Mouse (Mus musculus): ENCODE measurements at regions not wholly inside any gene's neighbourhood (a gene's known extent, or its start where the extent isn't known, plus 50 kb on each side); places are given as distances from the start of the nearest gene placed in this dataset.
A peak's percentile ranks its signal among the peaks of the same experiment; 100 is the strongest.

DNA sequence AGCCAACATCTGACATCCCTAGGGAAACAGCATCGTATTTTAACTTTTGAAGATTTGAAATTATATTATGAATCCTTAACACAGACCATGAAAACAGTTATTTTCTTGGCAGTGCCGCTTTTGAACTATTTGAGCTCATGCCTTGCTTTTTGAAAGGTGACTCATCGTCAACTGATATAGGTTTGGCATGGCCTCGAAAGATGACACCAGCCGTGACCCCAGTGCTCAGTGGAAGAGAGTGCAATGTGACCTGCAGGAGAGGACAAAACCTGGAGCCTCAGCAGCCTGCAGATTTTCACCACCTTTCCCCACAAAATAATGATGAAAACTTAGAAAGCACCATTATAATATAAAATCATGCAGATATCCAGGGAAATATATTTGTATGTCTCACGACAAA lies 312.8 kb downstream of the Ttll7 start:
- H3K27ac ChIP-seq = no peak overlapping the region
- no peak for DNase-seq (ENCODE audit: low spot score in 2 of 2)
- no peak overlapping the region for H3K4me3 ChIP-seq
- no peak for TF ChIP-seq CTCF (conservative IDR thresholded peaks at IDR 0.05)

DNA sequence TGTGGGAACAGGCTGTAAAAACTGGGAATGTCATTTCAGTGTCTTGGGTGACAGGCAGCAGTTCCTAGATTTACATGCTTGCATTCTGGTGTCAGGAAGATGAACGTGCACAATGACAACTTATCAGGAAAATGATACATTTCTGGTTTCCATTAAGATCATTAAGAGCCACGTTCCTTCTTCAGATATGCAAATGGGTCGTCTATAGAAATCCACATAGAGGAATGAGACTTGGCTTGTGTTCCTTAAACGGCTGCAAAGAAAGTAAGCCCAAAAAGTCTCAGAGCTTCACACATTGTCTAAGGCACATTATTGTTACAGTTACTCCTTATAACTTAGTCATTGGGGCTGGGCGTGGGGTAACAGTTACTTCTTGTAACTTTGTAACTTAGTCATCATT lies 314.4 kb downstream of the Ttll7 start:
- no peak for DNase-seq (ENCODE audit: low spot score in 2 of 2)
- no peak for TF ChIP-seq CTCF (conservative IDR thresholded peaks at IDR 0.05)
- H3K27ac ChIP-seq = no peak overlapping the region
- H3K4me3 ChIP-seq = no peak overlapping the region

DNA sequence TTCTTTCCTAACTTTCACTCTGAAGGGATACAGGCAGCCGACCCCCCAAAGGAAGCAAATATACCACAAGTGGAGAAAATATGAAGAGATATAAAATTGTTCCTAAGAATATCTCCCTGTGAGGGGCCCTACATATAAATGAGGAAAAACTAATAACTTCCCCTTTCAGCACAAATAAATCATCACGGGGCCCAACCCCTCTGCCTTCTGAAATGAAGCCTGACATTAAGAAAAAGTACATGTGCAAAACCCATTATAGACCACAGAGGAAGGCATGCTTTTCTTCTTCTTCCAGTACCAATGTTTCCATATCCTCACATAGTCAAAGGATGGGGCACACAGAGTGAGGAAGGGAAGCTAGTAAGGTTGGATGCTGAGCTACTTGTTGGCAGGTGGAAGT lies 317.0 kb downstream of the Ttll7 start:
- DNase-seq (ENCODE audit: low spot score in 2 of 2) = no peak
- no peak overlapping the region for H3K4me3 ChIP-seq
- no peak overlapping the region for H3K27ac ChIP-seq
- no peak for TF ChIP-seq CTCF (conservative IDR thresholded peaks at IDR 0.05)

DNA sequence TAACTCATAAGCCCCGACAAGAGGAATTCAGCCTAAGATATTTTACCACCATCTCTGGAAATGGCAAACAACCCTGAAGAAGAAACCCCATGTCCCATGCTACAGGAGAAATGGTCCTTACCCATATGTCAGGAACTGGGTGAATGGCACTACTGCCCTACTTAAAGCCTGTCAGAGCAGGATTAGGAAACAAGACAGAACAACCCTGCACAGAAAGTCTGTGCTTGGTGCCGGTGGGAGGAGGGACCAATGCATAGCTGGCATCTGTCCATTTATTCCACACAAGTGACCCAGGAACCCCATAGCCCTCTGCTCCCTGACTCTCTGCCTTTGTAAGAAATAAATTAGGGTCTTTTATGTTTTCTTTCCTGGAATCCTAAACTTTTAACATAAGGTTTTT lies 317.9 kb downstream of the Ttll7 start:
- H3K27ac ChIP-seq = no peak overlapping the region
- DNase-seq (ENCODE audit: low spot score in 2 of 2) = no peak
- TF ChIP-seq CTCF (conservative IDR thresholded peaks at IDR 0.05) = no peak
- H3K4me3 ChIP-seq = no peak overlapping the region

DNA sequence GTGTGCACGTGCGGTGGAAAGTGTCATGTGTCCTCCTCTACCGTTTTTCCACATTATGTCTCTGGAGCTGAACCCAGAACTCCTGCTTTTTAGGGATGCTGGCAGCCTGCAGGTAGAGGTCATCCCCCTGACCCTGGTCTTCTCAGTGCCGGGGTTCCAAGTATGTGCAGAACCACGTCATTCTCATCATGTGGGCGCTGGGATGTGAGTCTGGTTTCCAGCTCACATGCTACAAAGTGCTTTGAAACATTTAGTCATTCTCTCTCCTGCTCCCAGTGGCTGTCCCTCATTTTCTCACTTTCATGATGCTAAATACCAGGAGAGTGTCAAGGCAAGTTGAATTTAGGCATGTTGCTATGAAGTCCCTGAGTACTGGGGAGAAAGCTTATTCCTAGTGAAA lies 326.6 kb downstream of the Ttll7 start:
- DNase-seq (ENCODE audit: low spot score in 2 of 2) = no peak
- no peak overlapping the region for H3K4me3 ChIP-seq
- TF ChIP-seq CTCF (conservative IDR thresholded peaks at IDR 0.05) = no peak
- H3K27ac ChIP-seq = no peak overlapping the region

DNA sequence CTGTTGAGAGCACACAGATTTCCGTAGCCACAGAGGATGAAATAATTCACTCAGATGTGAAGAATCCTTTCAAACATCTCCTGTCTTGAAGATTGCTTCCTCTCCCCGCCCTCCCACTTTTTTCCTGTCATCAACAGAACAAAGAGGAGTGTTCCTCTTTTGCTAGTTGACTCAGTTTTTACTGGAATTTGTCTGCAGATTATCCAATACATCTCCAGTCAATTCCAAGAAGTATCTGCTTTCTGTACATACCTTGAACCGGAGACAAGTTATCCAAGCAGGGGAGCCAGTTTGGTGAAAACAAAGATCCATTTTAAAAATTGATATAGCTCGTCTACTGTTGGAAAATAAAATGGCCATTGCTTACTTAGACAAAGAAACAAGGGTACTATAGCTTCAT lies 328.5 kb downstream of the Ttll7 start:
- Histone ChIP-seq H3K4me3 (no peak overlapping the region), H3K27ac (no peak overlapping the region)
- no peak for TF ChIP-seq CTCF (conservative IDR thresholded peaks at IDR 0.05)
- DNase-seq (ENCODE audit: low spot score in 2 of 2) = no peak

DNA sequence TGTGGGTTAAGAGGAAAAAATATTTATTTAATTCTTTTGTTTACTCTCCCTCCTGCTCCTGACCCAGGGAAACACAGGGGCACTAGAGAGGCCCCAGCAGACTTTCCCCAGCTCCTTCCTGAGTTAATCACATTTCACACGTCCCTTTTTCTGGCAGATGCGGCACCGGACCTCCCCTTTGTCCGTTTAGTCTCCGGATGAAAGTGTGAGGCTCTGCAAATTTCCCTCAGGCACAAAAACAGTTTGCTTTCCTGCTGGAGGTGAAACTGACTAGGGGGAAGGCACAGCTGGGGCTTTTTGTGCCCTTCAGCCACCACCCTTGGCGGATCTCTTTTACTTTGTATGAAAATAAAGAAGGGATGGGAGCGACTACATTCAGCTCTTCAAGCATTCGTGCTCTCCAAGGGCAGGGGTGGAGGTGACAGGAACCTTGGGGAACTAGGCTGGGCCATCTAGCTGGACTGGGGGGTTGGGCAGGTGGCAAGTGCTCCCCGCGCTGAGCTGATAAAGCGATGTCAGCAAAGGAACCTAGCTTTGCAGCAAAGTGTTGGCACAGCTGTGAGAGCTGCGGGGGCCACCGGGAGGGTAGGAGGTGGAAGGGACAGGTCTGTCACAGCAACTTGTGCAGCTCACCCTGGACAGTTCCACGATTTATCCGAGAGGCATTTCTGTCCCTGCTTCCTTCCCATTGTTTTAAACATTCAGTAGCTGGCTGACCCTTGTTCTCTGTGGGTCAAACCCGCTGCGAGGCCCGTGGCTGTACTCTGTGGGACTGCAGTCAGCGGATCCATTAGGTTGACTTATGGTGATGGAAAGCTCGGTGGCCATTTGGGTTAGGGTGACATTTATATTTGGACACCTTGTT lies 329.6 kb downstream of the Ttll7 start:
- DNase-seq (ENCODE audit: low spot score in 2 of 2) = no peak
- H3K4me3 ChIP-seq = no peak overlapping the region
- no peak for TF ChIP-seq CTCF (conservative IDR thresholded peaks at IDR 0.05)
- no peak overlapping the region for H3K27ac ChIP-seq

DNA sequence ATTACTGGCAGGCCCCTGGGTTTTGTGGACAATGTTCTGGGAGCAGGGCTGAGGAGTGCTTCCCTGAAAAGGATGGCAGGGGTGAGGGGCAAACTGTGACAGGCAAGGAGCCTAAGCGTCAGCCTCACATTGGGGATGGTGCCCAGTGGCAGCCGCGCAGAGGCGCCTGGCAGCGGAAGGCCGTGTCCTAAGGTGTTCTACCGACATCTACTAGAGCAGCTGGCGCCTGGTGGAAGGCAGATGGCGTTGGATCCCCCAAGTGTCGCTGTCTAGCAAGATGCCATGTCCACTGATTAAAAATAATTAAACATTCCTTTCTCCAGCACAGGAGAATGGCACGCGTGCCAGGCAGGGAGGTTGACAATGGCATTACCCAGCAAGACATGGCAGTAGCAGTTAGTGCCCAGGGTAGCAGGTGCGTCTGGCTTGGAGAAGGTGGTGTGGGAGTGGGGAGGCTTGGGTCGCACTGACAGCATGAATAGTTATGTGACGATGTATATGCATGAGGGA lies 330.3 kb downstream of the Ttll7 start:
- no peak for TF ChIP-seq CTCF (conservative IDR thresholded peaks at IDR 0.05)
- DNase-seq (ENCODE audit: low spot score in 2 of 2) = no peak
- Histone ChIP-seq H3K4me3 (no peak overlapping the region), H3K27ac (no peak overlapping the region)

DNA sequence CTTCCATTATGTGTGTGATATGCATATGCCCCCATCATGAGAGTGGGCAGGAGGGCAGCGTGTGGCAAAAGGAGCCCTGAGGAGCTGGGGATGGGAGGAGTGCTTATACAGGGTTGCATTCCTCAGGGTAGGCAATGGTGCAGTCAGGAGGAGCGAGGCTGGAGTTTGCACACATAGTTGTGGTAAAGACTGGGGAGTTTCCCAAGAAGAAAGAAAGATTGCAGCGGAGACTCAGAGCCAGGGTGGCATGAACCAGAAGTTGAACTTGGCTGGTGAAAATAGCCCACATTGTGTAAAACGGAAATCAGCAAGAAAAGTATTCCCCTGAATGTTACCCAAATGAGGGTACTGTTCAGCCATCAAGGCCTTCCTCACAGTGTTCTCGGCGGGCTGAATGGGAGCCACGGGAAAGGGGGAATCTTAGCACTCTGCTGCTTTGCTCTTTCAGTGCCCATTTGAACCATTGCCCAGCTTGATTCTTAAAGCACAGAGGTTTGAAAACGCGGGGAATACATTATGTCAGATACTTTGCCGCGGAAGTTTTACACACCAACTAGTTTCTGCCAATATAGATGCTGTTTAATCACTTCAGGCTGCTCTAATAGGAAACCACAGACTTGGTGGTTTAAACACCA lies 331.6 kb downstream of the Ttll7 start:
- H3K27ac ChIP-seq = no peak overlapping the region
- H3K4me3 ChIP-seq = no peak overlapping the region
- TF ChIP-seq CTCF (conservative IDR thresholded peaks at IDR 0.05) = no peak
- no peak for DNase-seq (ENCODE audit: low spot score in 2 of 2)

DNA sequence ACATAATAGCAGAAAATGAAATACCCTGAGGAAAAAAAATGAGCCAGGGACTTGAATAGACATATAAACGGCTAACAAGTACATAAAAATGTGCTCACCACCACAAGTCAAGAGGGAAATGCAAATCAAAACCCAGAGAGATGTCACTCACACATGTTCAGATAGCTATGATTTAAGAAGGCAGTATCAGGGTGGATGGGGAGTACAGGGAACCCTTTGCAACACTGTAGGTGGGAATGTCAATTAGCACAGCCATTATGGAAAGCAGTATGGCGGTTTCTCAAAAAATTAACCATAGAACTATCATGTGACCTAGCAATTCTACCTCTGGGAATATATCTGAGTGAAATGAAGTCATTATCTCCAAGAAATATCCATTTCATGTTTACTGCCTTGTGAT lies 337.6 kb downstream of the Ttll7 start:
- DNase-seq (ENCODE audit: low spot score in 2 of 2) = no peak
- Histone ChIP-seq H3K4me3 (no peak overlapping the region), H3K27ac (no peak overlapping the region)
- TF ChIP-seq CTCF (conservative IDR thresholded peaks at IDR 0.05) = no peak

DNA sequence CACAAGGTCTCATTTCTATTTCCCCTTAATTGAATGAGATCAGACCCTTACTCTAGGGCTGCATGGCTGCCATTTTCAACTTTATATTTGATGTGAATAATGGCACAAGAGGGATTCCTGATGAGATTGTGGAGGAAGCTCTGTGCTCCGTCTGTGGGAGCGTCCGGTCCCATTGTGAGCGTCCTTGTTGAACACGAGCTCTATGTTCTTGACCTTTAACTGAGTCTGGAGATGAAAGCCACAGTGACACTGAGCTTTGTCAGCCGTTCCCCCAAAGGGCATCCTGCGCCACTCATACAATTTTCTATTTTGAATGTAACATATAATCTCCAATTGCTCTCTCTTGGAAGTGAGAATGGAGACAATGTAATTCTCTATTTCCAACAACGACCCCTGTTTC lies 344.5 kb downstream of the Ttll7 start:
- no peak for TF ChIP-seq CTCF (conservative IDR thresholded peaks at IDR 0.05)
- H3K4me3 ChIP-seq = no peak overlapping the region
- DNase-seq (ENCODE audit: low spot score in 2 of 2) = no peak
- no peak overlapping the region for H3K27ac ChIP-seq

DNA sequence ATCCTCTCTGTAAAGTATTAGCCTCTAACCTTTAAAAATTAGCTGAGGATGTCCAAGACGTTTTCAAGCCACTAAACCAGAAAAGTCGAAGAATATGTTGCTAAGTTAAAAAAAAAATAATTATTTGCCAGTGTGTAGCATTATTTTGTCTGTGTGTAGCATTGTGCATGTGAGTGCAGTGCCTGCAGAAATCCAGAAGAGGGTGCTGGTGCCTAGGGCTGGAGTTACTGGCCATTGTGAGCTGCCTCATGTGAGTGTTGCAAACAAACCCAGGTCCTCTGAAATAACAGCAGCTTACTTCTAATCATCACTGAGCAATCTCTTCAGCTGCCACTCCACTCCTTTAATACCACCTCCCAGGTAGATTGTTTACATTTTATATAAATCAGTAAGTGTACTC lies 345.0 kb downstream of the Ttll7 start:
- TF ChIP-seq CTCF (conservative IDR thresholded peaks at IDR 0.05) = peak; percentile 74
- H3K4me3 ChIP-seq = no peak overlapping the region
- no peak for DNase-seq (ENCODE audit: low spot score in 2 of 2)
- H3K27ac ChIP-seq = no peak overlapping the region

DNA sequence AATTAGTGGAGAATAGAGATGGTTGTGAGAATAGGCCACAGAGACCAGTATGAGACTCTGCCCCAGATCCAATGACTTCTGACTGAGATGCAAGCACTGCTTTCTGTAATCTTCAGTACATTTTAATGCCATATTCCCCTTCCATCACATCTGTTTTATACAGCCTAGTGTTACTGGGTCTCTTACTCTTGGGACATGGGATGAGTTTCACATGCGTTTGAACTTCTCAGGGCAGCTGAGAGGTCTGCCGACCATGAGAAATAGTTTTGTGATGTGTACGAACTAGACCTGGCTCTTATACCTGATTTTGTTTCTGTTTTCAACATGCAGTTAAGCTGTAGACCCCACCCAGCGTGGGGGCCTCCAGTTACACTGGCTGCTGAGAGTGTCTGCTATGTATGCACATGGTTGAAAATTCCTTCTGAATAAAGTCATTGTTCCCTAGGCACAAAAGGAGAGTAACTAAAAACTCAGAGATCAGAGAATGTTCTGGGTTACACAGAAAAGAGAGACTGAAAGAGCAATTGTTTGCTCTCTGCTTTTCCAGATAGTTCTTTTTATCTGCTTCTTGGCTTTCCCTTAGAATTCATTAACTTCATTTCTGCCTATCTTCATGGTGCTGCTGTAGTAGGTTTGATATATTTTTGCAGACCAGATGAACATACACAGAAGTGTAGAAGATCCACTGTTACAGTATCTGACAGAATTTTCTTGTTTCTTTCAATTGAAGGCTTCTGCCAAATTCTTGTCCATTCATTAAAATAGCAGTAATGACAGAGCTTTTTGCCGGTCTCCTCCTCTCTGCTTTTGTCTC lies 359.2 kb downstream of the Ttll7 start:
- TF ChIP-seq CTCF (conservative IDR thresholded peaks at IDR 0.05) = no peak
- DNase-seq (ENCODE audit: low spot score in 2 of 2) = no peak
- Histone ChIP-seq H3K27ac (no peak overlapping the region), H3K4me3 (no peak overlapping the region)

All from layer of hippocampus, adult 2 months (tissue).